Mouse (Mus musculus): ENCODE data around the gene Evx2. TPM values are rescaled to one million over a fixed set of nuclear protein-coding genes. Genes with fewer than 3 reads are reported as not detected.

The Evx2 gene
- polyA plus RNA-seq, 1 experiment from 2014 or later = 0.06 TPM

- no peak overlapping the region for H3K4me3 ChIP-seq
- H3K36me3 ChIP-seq = no peaks in the 10 kb centered on the region
- no peak overlapping the region for H3K4me2 ChIP-seq (replicated peaks)
- 10% methylated on average over 4 of the region's 4 CpGs for whole genome bisulfite sequencing
- H3K27ac ChIP-seq = no peak overlapping the region
- H3K4me1 ChIP-seq = peaks cover 5% of the 10 kb centered on the region
- no peak overlapping the region for H3K9ac ChIP-seq
- H3K27me3 ChIP-seq = peaks cover 87% of the 10 kb centered on the region
- no peaks in the 10 kb centered on the region for H3K9me3 ChIP-seq
- ATAC-seq (ENCODE audit: insufficient number of reproducible peaks, insufficient read depth, low FRiP score, low TSS enrichment) = no peak
Measured at GRCm38 (mm10) chr2:74693432-74693827, 34.1 kb upstream of the Evx2 start.

GRCm38 (mm10) chr2:74692808-74693431, 33.6 kb upstream of the Evx2 start:
- no peaks in the 10 kb centered on the region for H3K36me3 ChIP-seq
- H3K27ac ChIP-seq = no peak overlapping the region
- H3K27me3 ChIP-seq = peaks cover 87% of the 10 kb centered on the region
- H3K4me2 ChIP-seq (replicated peaks) = no peak overlapping the region
- no peak overlapping the region for H3K4me3 ChIP-seq
- no peaks in the 10 kb centered on the region for H3K9me3 ChIP-seq
- 2% methylated on average over 20 of the region's 20 CpGs for WGBS
- no peak for ATAC-seq (ENCODE audit: insufficient number of reproducible peaks, insufficient read depth, low FRiP score, low TSS enrichment)
- no peak overlapping the region for H3K9ac ChIP-seq
- peaks cover under 1% of the 10 kb centered on the region for H3K4me1 ChIP-seq

GRCm38 (mm10) chr2:74691995-74692807, 32.8 kb upstream of the Evx2 start:
- H3K36me3 ChIP-seq = no peaks in the 10 kb centered on the region
- H3K4me2 ChIP-seq (replicated peaks) = no peak overlapping the region
- no peak overlapping the region for H3K27ac ChIP-seq
- no peak overlapping the region for H3K4me3 ChIP-seq
- peaks cover 87% of the 10 kb centered on the region for H3K27me3 ChIP-seq
- H3K9me3 ChIP-seq = no peaks in the 10 kb centered on the region
- no peak for ATAC-seq (ENCODE audit: insufficient number of reproducible peaks, insufficient read depth, low FRiP score, low TSS enrichment)
- WGBS = 4% methylated on average over 35 of the region's 35 CpGs
- H3K9ac ChIP-seq = no peak overlapping the region
- no peaks in the 10 kb centered on the region; the same call in 1 of the 2 replicates for H3K4me1 ChIP-seq

GRCm38 (mm10) chr2:74691022-74691951, 31.9 kb upstream of the Evx2 start, which contains the start of gene Hoxd10:
Hoxd10 (plus strand) TSS chr2:74691924.
- H3K27me3 ChIP-seq = peaks cover 86% of the 10 kb centered on the region
- H3K4me3 ChIP-seq = 0 out of 2 replicates have a peak within 1 kb of the TSS, but pooled peaks have one; percentile 9
- H3K36me3 ChIP-seq = no peaks in the 10 kb centered on the region
- H3K4me1 ChIP-seq = no peaks in the 10 kb centered on the region; the same call in 1 of the 2 replicates
- H3K4me2 ChIP-seq (replicated peaks) = peak within 1 kb of the TSS; percentile 24; the same call in 1 of the 2 replicates
- no peaks in the 10 kb centered on the region for H3K9me3 ChIP-seq
- no peak within 1 kb of the TSS for H3K27ac ChIP-seq
- under 1% methylated on average over 56 of the region's 56 CpGs for WGBS
- no peak within 1 kb of the TSS for H3K9ac ChIP-seq
- no peak for ATAC-seq (ENCODE audit: insufficient number of reproducible peaks, insufficient read depth, low FRiP score, low TSS enrichment)

GRCm38 (mm10) chr2:74690338-74690716, 31.0 kb upstream of the Evx2 start:
- ATAC-seq (ENCODE audit: insufficient number of reproducible peaks, insufficient read depth, low FRiP score, low TSS enrichment) = no peak
- H3K27me3 ChIP-seq = peaks cover 79% of the 10 kb centered on the region
- 8% methylated on average over 8 of the region's 8 CpGs for WGBS
- H3K9ac ChIP-seq = no peak overlapping the region
- no peaks in the 10 kb centered on the region for H3K36me3 ChIP-seq
- no peak overlapping the region for H3K27ac ChIP-seq
- no peak overlapping the region for H3K4me3 ChIP-seq
- no peaks in the 10 kb centered on the region; the same call in 1 of the 2 replicates for H3K4me1 ChIP-seq
- H3K4me2 ChIP-seq (replicated peaks) = no peak overlapping the region
- H3K9me3 ChIP-seq = no peaks in the 10 kb centered on the region

GRCm38 (mm10) chr2:74689574-74690337, 30.4 kb upstream of the Evx2 start:
- H3K4me2 ChIP-seq (replicated peaks) = no peak overlapping the region
- no peak overlapping the region for H3K4me3 ChIP-seq
- peaks cover 79% of the 10 kb centered on the region for H3K27me3 ChIP-seq
- no peaks in the 10 kb centered on the region for H3K9me3 ChIP-seq
- no peak for ATAC-seq (ENCODE audit: insufficient number of reproducible peaks, insufficient read depth, low FRiP score, low TSS enrichment)
- no peaks in the 10 kb centered on the region for H3K36me3 ChIP-seq
- under 1% methylated on average over 24 of the region's 24 CpGs for WGBS
- no peak overlapping the region for H3K9ac ChIP-seq
- H3K27ac ChIP-seq = no peak overlapping the region
- no peaks in the 10 kb centered on the region; the same call in 1 of the 2 replicates for H3K4me1 ChIP-seq

GRCm38 (mm10) chr2:74688795-74689573, 29.6 kb upstream of the Evx2 start:
- no peak overlapping the region for H3K4me3 ChIP-seq
- WGBS = 3% methylated on average over 12 of the region's 12 CpGs
- H3K9ac ChIP-seq = no peak overlapping the region
- peaks cover 79% of the 10 kb centered on the region for H3K27me3 ChIP-seq
- H3K9me3 ChIP-seq = no peaks in the 10 kb centered on the region
- no peak overlapping the region for H3K4me2 ChIP-seq (replicated peaks)
- H3K4me1 ChIP-seq = no peaks in the 10 kb centered on the region; the same call in 1 of the 2 replicates
- ATAC-seq (ENCODE audit: insufficient number of reproducible peaks, insufficient read depth, low FRiP score, low TSS enrichment) = no peak
- H3K36me3 ChIP-seq = no peaks in the 10 kb centered on the region
- H3K27ac ChIP-seq = no peak overlapping the region

GRCm38 (mm10) chr2:74687698-74688555, 28.6 kb upstream of the Evx2 start:
- Histone ChIP-seq H3K4me2 (replicated peaks) (no peak overlapping the region), H3K9me3 (no peaks in the 10 kb centered on the region), H3K9ac (no peak overlapping the region), H3K4me3 (no peak overlapping the region), H3K36me3 (no peaks in the 10 kb centered on the region), H3K27ac (no peak overlapping the region), H3K4me1 (no peaks in the 10 kb centered on the region; the same call in 1 of the 2 replicates), H3K27me3 (peaks cover 79% of the 10 kb centered on the region)
- 1% methylated on average over 31 of the region's 31 CpGs for WGBS
- no peak for ATAC-seq (ENCODE audit: insufficient number of reproducible peaks, insufficient read depth, low FRiP score, low TSS enrichment)

- H3K27ac ChIP-seq = no peak overlapping the region
- no peaks in the 10 kb centered on the region for H3K36me3 ChIP-seq
- under 1% methylated on average over 27 of the region's 27 CpGs for WGBS
- no peak for ATAC-seq (ENCODE audit: insufficient number of reproducible peaks, insufficient read depth, low FRiP score, low TSS enrichment)
- no peaks in the 10 kb centered on the region for H3K9me3 ChIP-seq
- no peak overlapping the region for H3K4me3 ChIP-seq
- H3K27me3 ChIP-seq = peaks cover 79% of the 10 kb centered on the region
- no peak overlapping the region for H3K9ac ChIP-seq
- no peak overlapping the region for H3K4me2 ChIP-seq (replicated peaks)
- H3K4me1 ChIP-seq = peaks cover 5% of the 10 kb centered on the region
Measured at GRCm38 (mm10) chr2:74686988-74687697, 27.8 kb upstream of the Evx2 start.
